Mouse (Mus musculus) liver, adult 2 months (tissue): ENCODE results near the gene Rbm5.

Source experiments
- CTCF ChIP-seq: fragments of 200-500 bp; IDR thresholded peaks from 2 replicates; pipeline ENCODE4 v1.5.1; 2011; ENCODE audit warnings: low read depth, low read length, control low read depth
- POLR2A ChIP-seq: fragments of 200-500 bp; IDR thresholded peaks from 2 replicates; pipeline ENCODE4 v1.6.1; 2011; ENCODE audit warnings: low read length, control low read depth; ENCODE audit not compliant: insufficient read depth; ENCODE audit errors: extremely low read depth

DNA sequence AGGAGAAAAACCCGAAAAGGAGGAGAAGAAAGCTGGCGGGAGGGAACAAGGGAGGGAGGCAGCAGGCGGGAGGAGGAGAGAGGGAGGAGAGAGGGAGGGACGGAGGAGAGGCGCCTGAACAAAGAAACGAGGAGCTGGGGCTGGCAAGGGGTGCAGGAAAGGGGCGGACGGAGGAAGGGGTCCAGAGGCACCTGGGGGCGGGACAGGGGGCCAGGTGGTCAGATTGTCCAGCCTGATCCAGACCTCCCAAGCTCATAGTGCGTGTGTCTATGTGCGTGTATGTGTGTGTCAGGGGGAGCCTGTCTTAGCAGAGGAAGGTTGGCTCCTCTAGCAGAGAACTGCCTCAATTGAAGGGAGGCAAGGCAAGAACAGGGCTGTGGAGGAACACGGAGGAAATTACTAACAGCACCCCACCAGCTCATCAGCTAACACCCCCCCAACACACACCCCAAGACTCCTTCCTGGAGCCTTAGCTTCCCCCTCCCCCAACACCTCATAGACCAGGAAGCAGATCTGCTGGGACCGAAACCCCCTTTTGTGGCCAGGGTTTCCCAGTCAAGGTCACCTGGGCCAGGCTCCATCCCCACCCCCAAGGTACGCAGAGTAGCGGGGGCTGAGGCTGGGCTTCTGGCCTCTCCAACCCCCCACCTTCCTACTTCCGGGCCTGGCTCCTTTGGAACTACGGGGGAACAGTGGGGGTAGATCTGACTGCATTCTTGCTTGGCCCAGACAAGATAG, 62.9 kb downstream of the Rbm5 start:
- TF ChIP-seq CTCF (no peak), POLR2A (no peak)
